24 mouse cellular contexts compared by ENCODE assay signal in the genomic region with DNA sequence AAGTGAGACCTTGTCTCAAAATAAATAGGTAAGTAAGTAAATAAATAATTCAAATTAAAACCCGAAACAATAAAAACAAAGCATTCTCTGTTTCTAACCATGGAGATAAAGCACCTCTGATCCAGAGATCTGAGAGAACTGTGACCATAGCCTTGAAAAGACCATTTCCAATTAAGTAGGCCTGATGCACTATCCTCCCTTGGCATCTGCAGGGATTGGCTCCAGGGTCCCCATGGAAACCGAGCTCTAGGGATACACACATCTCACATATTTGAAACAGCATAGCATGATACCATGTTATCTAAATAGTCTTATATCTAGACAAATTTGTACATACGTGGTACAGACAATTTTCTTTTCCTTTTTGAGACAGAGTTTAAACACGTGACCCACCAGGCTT. TPM values are rescaled to one million over a fixed set of nuclear protein-coding genes. Genes with fewer than 3 reads are reported as not detected.
DNase-seq lines count a peak whose midpoint lies in the region; ATAC-seq and TF ChIP-seq lines count a peak whose summit lies in the region.
"Had no signal": no experiment of that assay in that cellular context is flagged by ENCODE, and none has a peak within 500 bp of the region (broad histone marks: within the 10 kb centered on the region; RNA-seq: fewer than 3 reads in every experiment).

No protein-coding gene starts in this region.

- no peaks in the 10 kb centered on the region for H3K36me3 ChIP-seq in forebrain, postnatal 0 days (ENCODE audit: insufficient read depth)
- no peaks in the 10 kb centered on the region for H3K36me3 ChIP-seq in forebrain, embryonic 13.5 days (ENCODE audit: poor library complexity, severe bottlenecking)
- H3K36me3 ChIP-seq: G1E had no signal

- H3K4me1 ChIP-seq in forebrain, postnatal 0 days (ENCODE audit: insufficient read depth), result no peaks in the 10 kb centered on the region
- peaks cover 5% of the 10 kb centered on the region; the same call in 1 of the 2 replicates for H3K4me1 ChIP-seq in forebrain, embryonic 13.5 days

- no peaks in the 10 kb centered on the region for H3K9me3 ChIP-seq in forebrain, postnatal 0 days (ENCODE audit: low read length)
- no peaks in the 10 kb centered on the region for H3K9me3 ChIP-seq in forebrain, embryonic 13.5 days (replicated peaks)

- H3K4me3 ChIP-seq in forebrain, postnatal 0 days (ENCODE audit: low read depth, low read length), result no peak overlapping the region
- no peak overlapping the region for H3K4me3 ChIP-seq in forebrain, embryonic 13.5 days

- ATAC-seq in forebrain, postnatal 0 days, result peak; percentile 51; the same call in 1 of the 2 replicates
- ATAC-seq in forebrain, embryonic 13.5 days, result no peak
- ATAC-seq: activated CD4-positive, CD25-positive, alpha-beta regulatory T cell, adult 4 months; CD4-positive, CD25-positive, alpha-beta regulatory T cell, adult 4 months; Patski had no signal

- 85% methylated on average over 4 of the region's 4 CpGs for WGBS in forebrain, postnatal 0 days
- 93% methylated on average over 4 of the region's 4 CpGs for whole genome bisulfite sequencing in forebrain, embryonic 13.5 days

- no peak for DNase-seq in forebrain, postnatal 0 days
- peak; percentile 54 for DNase-seq in heart, adult 11 months
- DNase-seq in heart, postnatal 14 days, result no peak
- peak; percentile 43 for DNase-seq in brain, embryonic 14.5 days (ENCODE audit: low read depth)
- no peak for DNase-seq in frontal cortex, postnatal 14 days (ENCODE audit: low spot score in 2 of 2)
- DNase-seq: adrenal gland, adult 2 months; adrenal gland, adult 8-10 months; adrenal gland, postnatal 10 days; adrenal gland, postnatal 14 days; adrenal gland, postnatal 25 days; adrenal gland, postnatal 36 days; B cell, adult 2 months; cerebellum, adult 11 months; cerebellum, adult 11-12 months; cerebellum, adult 18-20 months; cerebellum, adult 2 months had no signal

- H3K4me2 ChIP-seq in forebrain, postnatal 0 days (ENCODE audit: low read depth), result no peak overlapping the region
- H3K4me2 ChIP-seq in forebrain, embryonic 13.5 days, result no peak overlapping the region

- no peak overlapping the region for H3K27ac ChIP-seq in forebrain, postnatal 0 days (ENCODE audit: low read depth, low read length)
- H3K27ac ChIP-seq in forebrain, embryonic 13.5 days, result no peak overlapping the region

- no peaks in the 10 kb centered on the region for H3K27me3 ChIP-seq in forebrain, postnatal 0 days (ENCODE audit: insufficient read depth, low read length)
- H3K27me3 ChIP-seq in forebrain, embryonic 13.5 days, result no peaks in the 10 kb centered on the region
- H3K27me3 ChIP-seq: CH12.LX, Patski had no signal

- intact Hi-C loops in heart, postnatal 14 days (cut with DNase I), result no loop called here

- no peak for TF ChIP-seq CTCF in forebrain, postnatal 0 days (IDR thresholded peaks at IDR 0.05; ENCODE audit: low read depth)
- TF ChIP-seq CTCF in brain, embryonic 14.5 days (IDR thresholded peaks at IDR 0.05; ENCODE audit: borderline replicate concordance, extremely low read depth, insufficient read depth, insufficient read length), result no peak

- no peak for TF ChIP-seq POLR2A in brain, embryonic 14.5 days (IDR thresholded peaks at IDR 0.05; ENCODE audit: borderline replicate concordance, extremely low read depth, insufficient read depth, insufficient read length, poor library complexity, severe bottlenecking)

- no peak overlapping the region for H3K9ac ChIP-seq in forebrain, postnatal 0 days
- H3K9ac ChIP-seq in forebrain, embryonic 13.5 days, result no peak overlapping the region

RNA-seq across cellular contexts. Expression of gene Uchl1, which starts 26.1 kb away (rescaled TPM):
- total RNA-seq in forebrain, postnatal 0 days (2014; rRNA removed), result 1,756 and 1,892 TPM in 2 replicates
- 1,681 and 1,809 TPM in 2 replicates for polyA plus RNA-seq in forebrain, postnatal 0 days (2015; fragmentation: Nextera tagmentation; extraction: Ambion mirVana)
- 833 and 867 TPM in 2 replicates for polyA plus RNA-seq in forebrain, embryonic 13.5 days (2015; fragmentation: Nextera tagmentation; extraction: Ambion mirVana)
- total RNA-seq in heart, postnatal 14 days (2021), result 10 to 100 TPM; 13.8 to 14.1 TPM
- 1,464 and 1,575 TPM in 2 replicates for polyA plus RNA-seq in brain, embryonic 14.5 days (2012; rRNA removed)
- total RNA-seq: CH12.LX, MEL had no signal
- polyA plus RNA-seq: activated CD4-positive, CD25-positive, alpha-beta regulatory T cell, adult 4 months; CD4-positive, CD25-positive, alpha-beta regulatory T cell, adult 4 months; G1E had no signal

RNA-seq across cellular contexts. Expression of gene Limch1, which starts 43.7 kb away (rescaled TPM):
- 114 and 133 TPM in 2 replicates for total RNA-seq in forebrain, postnatal 0 days (2014; rRNA removed)
- 49.5 and 62.8 TPM in 2 replicates for polyA plus RNA-seq in forebrain, postnatal 0 days (2015; fragmentation: Nextera tagmentation; extraction: Ambion mirVana)
- 48.4 and 48.7 TPM in 2 replicates for polyA plus RNA-seq in forebrain, embryonic 13.5 days (2015; fragmentation: Nextera tagmentation; extraction: Ambion mirVana)
- 100 to 1,000 TPM; 189 to 196 TPM for total RNA-seq in heart, postnatal 14 days (2021)
- 22.3 and 37.8 TPM in 2 replicates for polyA plus RNA-seq in brain, embryonic 14.5 days (2012; rRNA removed)
- total RNA-seq: MEL had no signal
- polyA plus RNA-seq: C2C12; CD4-positive, CD25-positive, alpha-beta regulatory T cell, adult 4 months; G1E had no signal

Comparison
In these comparisons a context has a peak if more than half of its experiments do, and no peak if none do; other contexts are left out.
1. DNase-seq: peak in heart, adult 11 months (single experiment) and brain, embryonic 14.5 days (single experiment); none in forebrain, postnatal 0 days (single experiment), heart, postnatal 14 days (0 of 2) and frontal cortex, postnatal 14 days (0 of 2).